Mouse (Mus musculus) megakaryocyte, embryonic 14.5 days (primary cell): ENCODE data around the gene Gm9048.
"Not testable (repeated sequence)": the region's sequence is repeated elsewhere in the genome, so short reads cannot be mapped to it uniquely, and the experiment has no call there.

Source experiments
- FLI1 ChIP-seq: IDR thresholded peaks from 2 replicates; pipeline ENCODE4 v1.6.1; 2012; ENCODE audit warnings: low read length, inconsistent platforms, mixed read lengths
- GATA1 ChIP-seq: IDR thresholded peaks from 3 replicates; pipeline ENCODE4 v1.6.1; 2012; ENCODE audit warnings: mixed read lengths, low read length, inconsistent platforms, borderline replicate concordance

- not testable (repeated sequence) for TF ChIP-seq GATA1, FLI1
Observed at GRCm38 (mm10) chr10:118332308-118332707, 16.2 kb downstream of the Gm9048 start, which contains the start of gene Gm9044.
